Mouse (Mus musculus) spleen, adult 2 months (tissue): ENCODE data around the gene Tspan11.

Source experiments
- CTCF ChIP-seq: fragments of 200-500 bp; IDR thresholded peaks from 2 replicates; pipeline ENCODE4 v1.5.1; 2011; ENCODE audit warnings: mild to moderate bottlenecking, inconsistent platforms; ENCODE audit not compliant: insufficient read depth, insufficient read length, insufficient replicate concordance; ENCODE audit errors: extremely low read depth
- POLR2A ChIP-seq: fragments of 200-500 bp; IDR thresholded peaks from 2 replicates; pipeline ENCODE4 v1.6.1; 2011; ENCODE audit warnings: low read depth, low read length, inconsistent platforms

GRCm38 (mm10) chr6:128000777-128001176 is 113.4 kb downstream of the Tspan11 start:
- TF ChIP-seq CTCF: no peak
- TF ChIP-seq POLR2A: no peak
